Mouse (Mus musculus) kidney, adult 2 months (tissue): ENCODE results near the gene Meioc. TPM values are rescaled to one million over a fixed set of nuclear protein-coding genes. Genes with fewer than 3 reads are reported as not detected.
"Not testable (repeated sequence)": the region's sequence is repeated elsewhere in the genome, so short reads cannot be mapped to it uniquely, and the experiment has no call there.

ENCODE experiments used
- DNase-seq: peaks from one replicate; pipeline ENCODE4 v3.0.0; 2021
- H3K27ac ChIP-seq: fragments of 200-500 bp; 2 replicates; pipeline ENCODE4 v1.5.1; 2012; ENCODE audit warnings: low read depth, low read length, control low read depth, inconsistent platforms; ENCODE audit not compliant: insufficient read depth
- H3K27me3 ChIP-seq: fragments of 200-500 bp; replicated peaks from 2 replicates; pipeline ENCODE4 v1.6.1; 2012; ENCODE audit warnings: mild to moderate bottlenecking, moderate library complexity, low read length, inconsistent platforms; ENCODE audit not compliant: control insufficient read depth, insufficient read depth
- H3K36me3 ChIP-seq: fragments of 200-500 bp; 2 replicates; pipeline ENCODE4 v1.6.1; 2012; ENCODE audit warnings: mild to moderate bottlenecking, moderate library complexity, low read length, inconsistent platforms; ENCODE audit not compliant: control insufficient read depth, insufficient read depth
- H3K4me1 ChIP-seq: fragments of 200-500 bp; 2 replicates; pipeline ENCODE4 v1.6.1; 2011; ENCODE audit warnings: low read length; ENCODE audit not compliant: control insufficient read depth, insufficient read depth
- H3K4me3 ChIP-seq: fragments of 200-500 bp; 2 replicates; pipeline ENCODE4 v1.5.1; 2011; ENCODE audit warnings: mild to moderate bottlenecking, low read depth, low read length, control low read depth; ENCODE audit not compliant: insufficient read depth
- CTCF ChIP-seq: fragments of 200-500 bp; conservative IDR thresholded peaks from 2 replicates; pipeline ENCODE4 v1.5.1; 2011; ENCODE audit warnings: low read depth, mild to moderate bottlenecking, control low read depth, low read length, moderate library complexity, mixed read lengths; ENCODE audit not compliant: insufficient read depth, insufficient read length
- POLR2A ChIP-seq: fragments of 200-500 bp; IDR thresholded peaks from one replicate; pipeline ENCODE4 v1.6.1; 2011; ENCODE audit warnings: low read depth, low read length, control low read depth
- WGBS: fragments of 180-500 bp; shearing (Covaris S2); methylation state at CpG from one replicate; pipeline ENCODE4 v1.1.7; 2018; 5-methylcytosine and 5-hydroxymethylcytosine counted together
- polyA plus RNA-seq: library from polyadenylated mRNA; depleted of rRNA; stranded (reverse); fragments of >200 nt; gene quantifications from 2 replicates; pipeline ENCODE4 v1.2.3, GENCODE M21; 2012; rRNA removed

The Meioc gene
- polyA plus RNA-seq, 1 experiment, result not detected

- 87% methylated on average over 2 of the region's 2 CpGs for WGBS
- not testable (repeated sequence) for H3K4me1 ChIP-seq, H3K4me3 ChIP-seq, H3K36me3 ChIP-seq, H3K27me3 ChIP-seq, DNase-seq, H3K27ac ChIP-seq
- TF ChIP-seq CTCF, result 0 out of 2 replicates have a peak, but pooled peaks have one; percentile 9
Measured at GRCm38 (mm10) chr11:102714578-102714977, 51.1 kb downstream of the Meioc start.

GRCm38 (mm10) chr11:102716135-102716534 is 52.6 kb downstream of the Meioc start:
- H3K4me1 ChIP-seq, result no peaks in the 10 kb centered on the region
- no peaks in the 10 kb centered on the region for H3K27me3 ChIP-seq
- TF ChIP-seq CTCF (no peak), POLR2A (no peak)
- no peak overlapping the region for H3K4me3 ChIP-seq
- no peak overlapping the region for H3K27ac ChIP-seq
- DNase-seq, result no peak
- H3K36me3 ChIP-seq, result no peaks in the 10 kb centered on the region
- 75% methylated on average over 7 of the region's 7 CpGs for WGBS

GRCm38 (mm10) chr11:102725574-102725973 is 62.1 kb downstream of the Meioc start:
- Histone ChIP-seq H3K27ac (no peak overlapping the region), H3K27me3 (no peaks in the 10 kb centered on the region), H3K4me3 (no peak overlapping the region), H3K36me3 (no peaks in the 10 kb centered on the region), H3K4me1 (no peaks in the 10 kb centered on the region)
- peak; percentile 49 for TF ChIP-seq CTCF
- no peak for TF ChIP-seq POLR2A
- DNase-seq, result no peak
- 36% methylated on average over 3 of the region's 3 CpGs for WGBS

- no peaks in the 10 kb centered on the region for H3K27me3 ChIP-seq
- H3K4me1 ChIP-seq, result no peaks in the 10 kb centered on the region
- no peak overlapping the region for H3K27ac ChIP-seq
- DNase-seq, result peak; percentile 60
- 36% methylated on average over 7 of the region's 7 CpGs for WGBS
- no peak overlapping the region for H3K4me3 ChIP-seq
- no peaks in the 10 kb centered on the region for H3K36me3 ChIP-seq
- 0 out of 2 replicates have a peak, but pooled peaks have one; percentile 20 for TF ChIP-seq CTCF
- TF ChIP-seq POLR2A, result no peak
Measured at GRCm38 (mm10) chr11:102728614-102729013, 65.1 kb downstream of the Meioc start.

GRCm38 (mm10) chr11:102729835-102730234 is 66.3 kb downstream of the Meioc start:
- Histone ChIP-seq H3K4me1 (no peaks in the 10 kb centered on the region), H3K27me3 (no peaks in the 10 kb centered on the region), H3K27ac (no peak overlapping the region), H3K36me3 (no peaks in the 10 kb centered on the region), H3K4me3 (no peak overlapping the region)
- no peak for DNase-seq
- WGBS, result 84% methylated on average over 3 of the region's 3 CpGs
- TF ChIP-seq CTCF, result no peak
- TF ChIP-seq POLR2A, result no peak

GRCm38 (mm10) chr11:102731366-102731765 is 67.8 kb downstream of the Meioc start:
- no peak for DNase-seq
- H3K4me3 ChIP-seq, result no peak overlapping the region
- H3K36me3 ChIP-seq, result no peaks in the 10 kb centered on the region
- H3K27ac ChIP-seq, result no peak overlapping the region
- TF ChIP-seq POLR2A (no peak), CTCF (no peak)
- 76% methylated on average over 6 of the region's 6 CpGs for WGBS
- no peaks in the 10 kb centered on the region for H3K4me1 ChIP-seq
- no peaks in the 10 kb centered on the region for H3K27me3 ChIP-seq

Other genes with a start within 250 kb of the Meioc start
- gene Grn, start 233.4 kb upstream of the Meioc start, polyA plus RNA-seq, result 184 and 195 TPM in 2 replicates
- gene Fam171a2, start 216.0 kb upstream of the Meioc start, polyA plus RNA-seq, result 18.9 and 20.4 TPM in 2 replicates
- 14.9 and 16.0 TPM in 2 replicates for gene Itga2b, start 193.6 kb upstream of the Meioc start, polyA plus RNA-seq
- gene Gpatch8, start 107.3 kb upstream of the Meioc start, polyA plus RNA-seq, result 11.6 and 12.4 TPM in 2 replicates
- 0.59 and 0.68 TPM in 2 replicates for gene Gm11627, start 84.3 kb upstream of the Meioc start, polyA plus RNA-seq
- 8.5 and 12.2 TPM in 2 replicates for gene Fzd2, start 59.3 kb upstream of the Meioc start, polyA plus RNA-seq
- 6.7 and 8.4 TPM in 2 replicates for gene Ccdc43, start 34.1 kb downstream of the Meioc start, polyA plus RNA-seq
- gene Adam11, start 97.7 kb downstream of the Meioc start, polyA plus RNA-seq, result 5.0 and 5.2 TPM in 2 replicates
- 4.9 and 5.1 TPM in 2 replicates for gene Gjc1, start 156.0 kb downstream of the Meioc start, polyA plus RNA-seq
- gene Higd1b, start 172.1 kb downstream of the Meioc start, polyA plus RNA-seq, result 2.2 and 4.1 TPM in 2 replicates
- 76.4 and 81.0 TPM in 2 replicates for gene Eftud2, start 217.3 kb downstream of the Meioc start, polyA plus RNA-seq
- 0.88 and 1.5 TPM in 2 replicates for gene Ccdc103, start 217.5 kb downstream of the Meioc start, polyA plus RNA-seq
- gene Fam187a, start 221.5 kb downstream of the Meioc start, polyA plus RNA-seq, result not detected in 2 replicates
- gene Gfap, start 237.2 kb downstream of the Meioc start, polyA plus RNA-seq, result 0.16 and 0.18 TPM in 2 replicates